Mouse (Mus musculus): ENCODE data around the gene Tuft1.

GRCm38 (mm10) chr3:94610581-94610980, 48.1 kb downstream of the Tuft1 start:
- TF ChIP-seq ZC3H11A (IDR thresholded peaks at IDR 0.05; ENCODE audit: borderline replicate concordance, low read depth, low read length) (no peak), MAFK (IDR thresholded peaks at IDR 0.05; ENCODE audit: insufficient read depth, low read depth, low read length) (no peak), CHD2 (IDR thresholded peaks at IDR 0.05; ENCODE audit: low read depth, low read length) (no peak), ZNF384 (IDR thresholded peaks at IDR 0.05; ENCODE audit: low read depth, low read length) (no peak), HCFC1 (IDR thresholded peaks at IDR 0.05; ENCODE audit: borderline replicate concordance, insufficient read depth, low read length) (no peak)
